Mouse (Mus musculus) E14TG2a.4 (cell line): ENCODE measurements around the gene Ext2.

ENCODE experiments used
- CTCF ChIP-seq: conservative IDR thresholded peaks from 2 replicates; pipeline ENCODE4 v1.5.1; 2014; ENCODE audit warnings: low read length
- NANOG ChIP-seq: IDR thresholded peaks from 2 replicates; pipeline ENCODE4 v1.6.1; 2014; ENCODE audit warnings: borderline replicate concordance, low read length, mixed read lengths

- TF ChIP-seq CTCF (no peak), NANOG (no peak)
Measured at GRCm38 (mm10) chr2:93711460-93711859, 110.9 kb downstream of the Ext2 start.
